Mouse (Mus musculus) midbrain, embryonic 10.5 days (tissue): Measurements from ENCODE around the gene Mapkapk2. TPM values are rescaled to one million over a fixed set of nuclear protein-coding genes. Genes with fewer than 3 reads are reported as not detected.
"Not testable (repeated sequence)": the region's sequence is repeated elsewhere in the genome, so short reads cannot be mapped to it uniquely, and the experiment has no call there.

ENCODE experiments used
- DNase-seq: peaks from one replicate; pipeline ENCODE4 v3.0.0-alpha.2; 2017; ENCODE audit warnings: low spot score
- H3K27ac ChIP-seq: fragments of 300-500 bp; sonication (generic); replicated peaks from 2 replicates; pipeline ENCODE4 v1.5.1; 2016; ENCODE audit warnings: mild to moderate bottlenecking
- H3K27me3 ChIP-seq: fragments of 300-500 bp; sonication (generic); 2 replicates; pipeline ENCODE4 v1.6.1; 2016; ENCODE audit warnings: low read depth, mild to moderate bottlenecking; ENCODE audit not compliant: poor library complexity, severe bottlenecking
- H3K36me3 ChIP-seq: fragments of 300-500 bp; sonication (generic); 2 replicates; pipeline ENCODE4 v1.6.1; 2016; ENCODE audit warnings: mild to moderate bottlenecking, moderate library complexity
- H3K4me1 ChIP-seq: fragments of 300-500 bp; sonication (generic); 2 replicates; pipeline ENCODE4 v1.6.1; 2016
- H3K4me3 ChIP-seq: fragments of 300-500 bp; sonication (generic); 2 replicates; pipeline ENCODE4 v1.5.1; 2016; ENCODE audit warnings: mild to moderate bottlenecking, moderate library complexity
- H3K9me3 ChIP-seq: fragments of 300-500 bp; sonication (generic); replicated peaks from 2 replicates; pipeline ENCODE4 v1.6.1; 2016; ENCODE audit warnings: mild to moderate bottlenecking
- WGBS: fragments of 180-500 bp; shearing (Covaris S2); methylation state at CpG from one replicate; pipeline ENCODE4 v1.1.7; 2016; 5-methylcytosine and 5-hydroxymethylcytosine counted together
- polyA plus RNA-seq: library from polyadenylated mRNA; unstranded; fragments of >200 nt; fragmentation: Nextera tagmentation; extraction: Ambion mirVana; gene quantifications from 2 replicates; pipeline ENCODE4 v1.2.1, GENCODE M21; 2016

Mapkapk2 gene
- polyA plus RNA-seq, 1 experiment from 2014 or later: 50.9 TPM

- 61% methylated on average over 3 of the region's 3 CpGs for WGBS
- Histone ChIP-seq H3K36me3 (no peaks in the 10 kb centered on the region), H3K27me3 (no peaks in the 10 kb centered on the region), H3K9me3 (no peaks in the 10 kb centered on the region), H3K4me3 (no peak overlapping the region), H3K27ac (no peak overlapping the region), H3K4me1 (no peaks in the 10 kb centered on the region)
- no peak for DNase-seq
Measured at GRCm38 (mm10) chr1:131031267-131031666, 66.4 kb downstream of the Mapkapk2 start.

GRCm38 (mm10) chr1:131030261-131030660 is 67.4 kb downstream of the Mapkapk2 start:
- Histone ChIP-seq H3K27ac (no peak overlapping the region), H3K4me1 (no peaks in the 10 kb centered on the region), H3K4me3 (no peak overlapping the region), H3K9me3 (no peaks in the 10 kb centered on the region), H3K27me3 (no peaks in the 10 kb centered on the region), H3K36me3 (no peaks in the 10 kb centered on the region)
- 77% methylated on average over 7 of the region's 7 CpGs for WGBS
- DNase-seq: no peak

GRCm38 (mm10) chr1:131029215-131029614 is 68.4 kb downstream of the Mapkapk2 start:
- Histone ChIP-seq H3K27ac (no peak overlapping the region), H3K4me1 (no peaks in the 10 kb centered on the region), H3K9me3 (no peaks in the 10 kb centered on the region), H3K36me3 (no peaks in the 10 kb centered on the region), H3K27me3 (no peaks in the 10 kb centered on the region), H3K4me3 (no peak overlapping the region)
- WGBS: 91% methylated on average over 3 of the region's 3 CpGs
- no peak for DNase-seq

GRCm38 (mm10) chr1:131025843-131026190 is 71.8 kb downstream of the Mapkapk2 start:
- 80% methylated on average over 4 of the region's 4 CpGs for WGBS

DNA sequence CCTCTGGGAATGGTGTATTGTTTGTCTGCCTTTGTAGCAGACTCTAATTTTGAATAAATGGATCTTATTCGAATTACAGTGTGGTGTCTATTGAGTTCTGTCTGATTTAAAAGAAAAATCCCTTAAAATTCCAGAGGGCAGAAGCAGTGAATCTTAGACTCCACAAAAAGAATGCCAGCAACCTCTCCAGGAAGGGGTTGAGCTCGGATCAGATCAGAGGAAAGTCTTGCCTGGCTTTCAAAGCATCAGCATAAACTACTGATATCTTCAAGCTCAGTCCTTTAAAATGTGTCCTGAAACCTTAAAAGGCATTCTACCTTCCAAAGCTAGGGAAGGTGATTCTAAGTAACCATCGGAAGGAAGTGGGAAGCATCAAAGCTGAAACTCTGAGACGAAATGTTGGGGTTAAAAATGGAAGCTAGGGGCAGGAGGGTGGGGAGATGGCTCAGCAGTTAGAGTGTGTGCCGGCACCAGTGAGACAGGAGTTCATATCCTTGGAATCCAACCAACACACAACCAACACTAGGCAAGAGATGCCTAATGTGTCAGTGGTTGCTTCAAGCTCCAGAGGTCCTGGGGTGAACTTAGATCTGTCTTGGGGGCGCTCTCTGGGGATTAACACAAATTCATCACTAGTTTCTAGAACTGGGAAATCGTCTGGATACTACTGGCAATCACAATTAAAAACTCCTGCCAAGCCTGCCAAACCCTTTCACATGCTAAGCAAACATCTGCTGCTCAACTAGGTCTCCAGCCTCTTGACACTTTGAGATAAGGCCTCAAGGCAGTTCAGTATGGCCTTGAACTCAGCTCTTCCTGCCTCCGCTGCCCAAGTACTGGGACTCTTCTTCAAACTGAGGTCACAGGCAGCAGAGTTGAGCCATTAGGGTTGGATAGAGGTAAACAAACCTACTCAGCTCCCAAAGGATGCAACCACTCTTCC is 72.5 kb downstream of the Mapkapk2 start:
- Histone ChIP-seq H3K4me1 (peaks cover 6% of the 10 kb centered on the region), H3K27me3 (no peaks in the 10 kb centered on the region), H3K36me3 (no peaks in the 10 kb centered on the region), H3K9me3 (no peaks in the 10 kb centered on the region), H3K4me3 (no peak overlapping the region), H3K27ac (no peak overlapping the region)
- 82% methylated on average over 8 of the region's 8 CpGs for WGBS
- DNase-seq: no peak

More at GRCm38 (mm10) chr1:131025843-131026190, 71.8 kb downstream of the Mapkapk2 start:
- H3K36me3 ChIP-seq: no peaks in the 10 kb centered on the region
- DNase-seq: no peak
- no peak overlapping the region for H3K27ac ChIP-seq
- peaks cover 3% of the 10 kb centered on the region; the same call in 1 of the 2 replicates for H3K4me1 ChIP-seq
- H3K27me3 ChIP-seq: no peaks in the 10 kb centered on the region
- no peak overlapping the region for H3K4me3 ChIP-seq
- H3K9me3 ChIP-seq: no peaks in the 10 kb centered on the region

- H3K9me3 ChIP-seq, H3K4me1 ChIP-seq, H3K27me3 ChIP-seq, DNase-seq, H3K27ac ChIP-seq, H3K36me3 ChIP-seq, H3K4me3 ChIP-seq: not testable (repeated sequence)
- WGBS: 89% methylated on average over 4 of the region's 4 CpGs
Measured at GRCm38 (mm10) chr1:131023250-131023858, 74.3 kb downstream of the Mapkapk2 start.

GRCm38 (mm10) chr1:131022591-131023249 is 74.9 kb downstream of the Mapkapk2 start:
- H3K4me1 ChIP-seq: peaks cover 6% of the 10 kb centered on the region
- H3K27ac ChIP-seq: no peak overlapping the region
- no peak for DNase-seq
- 72% methylated on average over 5 of the region's 5 CpGs for WGBS
- no peaks in the 10 kb centered on the region for H3K9me3 ChIP-seq
- no peak overlapping the region for H3K4me3 ChIP-seq
- no peaks in the 10 kb centered on the region for H3K27me3 ChIP-seq
- no peaks in the 10 kb centered on the region for H3K36me3 ChIP-seq

DNA sequence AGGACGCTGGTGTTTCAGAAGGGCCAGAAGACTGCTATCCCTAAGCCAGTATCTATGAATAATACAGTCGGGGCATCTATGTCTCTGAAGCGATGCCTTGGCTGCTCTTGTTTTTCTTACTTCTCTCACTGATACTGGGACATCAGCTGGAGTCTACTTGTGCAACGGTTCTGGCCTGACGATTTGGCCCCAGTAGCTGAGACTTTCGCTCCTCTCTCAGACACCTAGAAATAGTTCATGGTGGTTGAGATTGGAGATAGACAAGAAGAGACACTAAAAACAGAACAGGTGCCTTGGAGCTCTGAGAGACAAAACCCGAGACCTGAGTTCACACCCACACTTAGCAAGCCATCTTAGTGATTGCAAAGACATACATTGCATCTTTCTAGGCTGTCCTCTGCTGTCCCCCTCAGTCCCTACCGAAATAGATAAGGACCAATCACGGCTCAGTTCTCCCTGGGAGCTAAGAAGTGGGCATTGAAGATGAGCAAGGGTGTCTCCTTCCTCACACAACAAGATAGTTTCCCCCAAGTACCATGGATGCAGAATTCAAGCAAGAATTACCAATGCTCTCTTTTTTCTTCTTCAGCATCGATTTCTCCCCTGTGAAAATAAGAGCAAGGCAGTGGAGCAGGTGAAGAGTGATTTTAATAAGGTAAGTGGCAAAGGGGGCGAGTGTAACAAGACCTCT is 75.6 kb downstream of the Mapkapk2 start:
- peaks cover 6% of the 10 kb centered on the region for H3K4me1 ChIP-seq
- no peak overlapping the region for H3K27ac ChIP-seq
- H3K9me3 ChIP-seq: no peaks in the 10 kb centered on the region
- no peak overlapping the region for H3K4me3 ChIP-seq
- 80% methylated on average over 11 of the region's 11 CpGs for WGBS
- H3K27me3 ChIP-seq: no peaks in the 10 kb centered on the region
- H3K36me3 ChIP-seq: no peaks in the 10 kb centered on the region
- no peak for DNase-seq

- H3K27me3 ChIP-seq: no peaks in the 10 kb centered on the region
- whole genome bisulfite sequencing: 79% methylated on average over 9 of the region's 9 CpGs
- peaks cover 6% of the 10 kb centered on the region for H3K4me1 ChIP-seq
- H3K27ac ChIP-seq: no peak overlapping the region
- DNase-seq: no peak
- no peaks in the 10 kb centered on the region for H3K36me3 ChIP-seq
- no peak overlapping the region for H3K4me3 ChIP-seq
- H3K9me3 ChIP-seq: no peaks in the 10 kb centered on the region
Measured at GRCm38 (mm10) chr1:131021438-131021837, 76.2 kb downstream of the Mapkapk2 start.

DNA sequence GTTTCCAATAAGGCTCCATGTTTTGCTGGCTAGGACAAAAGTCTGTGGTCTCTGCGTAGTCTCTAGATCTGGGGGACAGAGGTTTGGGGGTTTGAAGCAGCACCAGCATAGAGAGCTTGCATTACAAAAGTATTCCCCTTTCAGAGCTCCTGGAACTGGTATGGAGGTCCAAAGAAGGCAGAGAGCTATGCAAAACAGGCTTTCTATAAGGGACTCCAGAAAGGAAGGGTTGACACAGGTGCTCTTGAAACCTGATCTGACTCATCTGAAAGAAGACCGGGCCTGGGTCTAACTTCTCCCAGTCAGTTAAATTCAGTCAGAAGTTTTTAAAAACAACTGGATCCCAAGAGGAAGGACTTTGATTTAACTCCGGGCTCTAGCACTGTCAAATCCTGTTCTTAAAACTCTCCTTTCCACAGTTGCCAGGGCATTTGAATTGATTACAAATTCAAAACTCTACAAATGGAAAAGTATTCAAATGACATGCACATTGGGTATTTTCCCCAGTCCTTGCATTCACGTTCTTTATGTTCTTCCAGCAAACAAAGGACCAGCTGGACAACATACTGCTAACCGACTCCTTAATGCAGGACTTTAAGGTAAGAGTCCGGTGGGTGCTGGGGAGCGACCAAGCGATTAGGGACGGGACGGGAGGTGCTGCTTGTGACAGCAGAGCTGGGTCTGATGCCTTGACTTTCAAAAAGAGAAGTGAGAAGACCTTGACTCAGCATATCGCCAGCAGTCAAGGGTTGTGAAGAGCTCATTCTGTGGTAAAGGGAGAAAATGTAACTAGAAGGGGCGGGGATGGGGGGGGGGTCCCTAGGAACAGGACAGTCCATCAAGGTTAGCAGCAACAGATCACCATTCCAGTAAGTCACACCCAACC is 77.0 kb downstream of the Mapkapk2 start:
- no peaks in the 10 kb centered on the region for H3K36me3 ChIP-seq
- no peak overlapping the region for H3K4me3 ChIP-seq
- H3K27ac ChIP-seq: no peak overlapping the region
- no peaks in the 10 kb centered on the region for H3K9me3 ChIP-seq
- DNase-seq: no peak
- H3K4me1 ChIP-seq: peaks cover 6% of the 10 kb centered on the region
- H3K27me3 ChIP-seq: no peaks in the 10 kb centered on the region
- 51% methylated on average over 12 of the region's 12 CpGs for WGBS

DNA sequence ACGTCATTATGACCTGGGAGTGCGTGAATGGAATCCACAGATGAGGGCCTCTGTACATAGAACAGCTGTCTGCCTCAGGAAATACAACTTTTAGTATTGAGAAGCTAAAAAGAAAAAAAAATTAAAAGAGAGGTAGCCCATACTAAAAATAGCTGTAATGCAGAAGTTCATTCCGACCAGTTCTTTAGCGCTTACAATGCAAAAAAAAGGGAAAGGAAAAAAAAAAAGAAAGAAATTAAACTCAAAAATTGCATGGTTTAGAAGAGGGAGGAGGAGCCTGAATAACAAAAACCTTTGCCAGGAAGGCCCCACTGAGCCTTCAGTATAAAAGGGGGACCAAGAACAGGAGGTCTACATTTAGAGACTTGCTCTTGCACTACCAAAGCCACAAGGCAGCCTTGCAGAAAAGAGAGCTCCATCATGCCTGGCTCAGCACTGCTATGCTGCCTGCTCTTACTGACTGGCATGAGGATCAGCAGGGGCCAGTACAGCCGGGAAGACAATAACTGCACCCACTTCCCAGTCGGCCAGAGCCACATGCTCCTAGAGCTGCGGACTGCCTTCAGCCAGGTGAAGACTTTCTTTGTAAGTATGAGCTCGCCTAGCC is 78.0 kb downstream of the Mapkapk2 start, which contains the start of gene Il10:
Gene Il10 (plus strand): TSS at position 354 of the 607 bp plus-strand sequence.
- no peaks in the 10 kb centered on the region for H3K9me3 ChIP-seq
- WGBS: 83% methylated on average over 8 of the region's 8 CpGs
- H3K27ac ChIP-seq: no peak within 1 kb of the TSS
- H3K27me3 ChIP-seq: no peaks in the 10 kb centered on the region
- no peak within 1 kb of the TSS for H3K4me3 ChIP-seq
- no peak for DNase-seq
- no peaks in the 10 kb centered on the region for H3K36me3 ChIP-seq
- H3K4me1 ChIP-seq: peaks cover 6% of the 10 kb centered on the region
